Mouse (Mus musculus) forebrain, embryonic 10.5 days (tissue): ENCODE data around the gene Tmprss13. TPM values are rescaled to one million over a fixed set of nuclear protein-coding genes. Genes with fewer than 3 reads are reported as not detected.

Source experiments
- DNase-seq: peaks from one replicate; pipeline ENCODE4 v3.0.0-alpha.2; 2017; ENCODE audit warnings: low spot score; ENCODE audit errors: extremely low spot score
- H3K27ac ChIP-seq: fragments of 300-500 bp; sonication (generic); 2 replicates; pipeline ENCODE4 v1.5.1; 2016; ENCODE audit warnings: mild to moderate bottlenecking
- H3K27me3 ChIP-seq: fragments of 300-500 bp; sonication (generic); 2 replicates; pipeline ENCODE4 v1.6.1; 2016; ENCODE audit warnings: mild to moderate bottlenecking; ENCODE audit not compliant: poor library complexity, severe bottlenecking
- H3K36me3 ChIP-seq: fragments of 300-500 bp; sonication (generic); replicated peaks from 2 replicates; pipeline ENCODE4 v1.6.1; 2016; ENCODE audit warnings: mild to moderate bottlenecking, moderate library complexity
- H3K4me1 ChIP-seq: fragments of 300-500 bp; sonication (generic); 2 replicates; pipeline ENCODE4 v1.6.1; 2016
- H3K4me3 ChIP-seq: fragments of 300-500 bp; sonication (generic); 2 replicates; pipeline ENCODE4 v1.5.1; 2016; ENCODE audit warnings: mild to moderate bottlenecking, moderate library complexity
- H3K9me3 ChIP-seq: fragments of 300-500 bp; sonication (generic); 2 replicates; pipeline ENCODE4 v1.6.1; 2016; ENCODE audit warnings: mild to moderate bottlenecking, moderate library complexity
- WGBS: fragments of 180-500 bp; shearing (Covaris S2); methylation state at CpG from one replicate; pipeline ENCODE4 v1.1.7; 2016; 5-methylcytosine and 5-hydroxymethylcytosine counted together
- polyA plus RNA-seq: library from polyadenylated mRNA; unstranded; fragments of >200 nt; fragmentation: Nextera tagmentation; extraction: Ambion mirVana; gene quantifications from 2 replicates; pipeline ENCODE4 v1.2.1, GENCODE M21; 2016

Gene Tmprss13
- polyA plus RNA-seq, 1 experiment from 2014 or later: not detected

GRCm38 (mm10) chr9:45346276-45346675, 27.4 kb downstream of the Tmprss13 start:
- H3K4me3 ChIP-seq: no peak overlapping the region
- no peak overlapping the region for H3K27ac ChIP-seq
- WGBS: 86% methylated on average over 6 of the region's 6 CpGs
- no peaks in the 10 kb centered on the region for H3K36me3 ChIP-seq
- peaks cover 11% of the 10 kb centered on the region; the same call in 1 of the 2 replicates for H3K4me1 ChIP-seq
- no peaks in the 10 kb centered on the region for H3K27me3 ChIP-seq
- no peaks in the 10 kb centered on the region for H3K9me3 ChIP-seq
- no peak for DNase-seq

GRCm38 (mm10) chr9:45348560-45348959, 29.7 kb downstream of the Tmprss13 start:
- DNase-seq: no peak
- 85% methylated on average over 6 of the region's 6 CpGs for WGBS
- Histone ChIP-seq H3K9me3 (no peaks in the 10 kb centered on the region), H3K4me1 (peaks cover 11% of the 10 kb centered on the region; the same call in 1 of the 2 replicates), H3K27ac (no peak overlapping the region), H3K27me3 (no peaks in the 10 kb centered on the region), H3K36me3 (no peaks in the 10 kb centered on the region), H3K4me3 (no peak overlapping the region)

GRCm38 (mm10) chr9:45349181-45349580, 30.3 kb downstream of the Tmprss13 start:
- 19% methylated on average over 4 of the region's 4 CpGs for WGBS

GRCm38 (mm10) chr9:45349851-45350250, 31.0 kb downstream of the Tmprss13 start:
- no peak for DNase-seq
- H3K4me3 ChIP-seq: no peak overlapping the region
- peaks cover 11% of the 10 kb centered on the region; the same call in 1 of the 2 replicates for H3K4me1 ChIP-seq
- no peaks in the 10 kb centered on the region for H3K9me3 ChIP-seq
- H3K36me3 ChIP-seq: no peaks in the 10 kb centered on the region
- H3K27me3 ChIP-seq: no peaks in the 10 kb centered on the region
- H3K27ac ChIP-seq: no peak overlapping the region
- 58% methylated on average over 5 of the region's 5 CpGs for WGBS

More at GRCm38 (mm10) chr9:45349181-45349580, 30.3 kb downstream of the Tmprss13 start:
- Histone ChIP-seq H3K27me3 (no peaks in the 10 kb centered on the region), H3K27ac (no peak overlapping the region), H3K4me3 (no peak overlapping the region), H3K9me3 (no peaks in the 10 kb centered on the region), H3K4me1 (peaks cover 11% of the 10 kb centered on the region; the same call in 1 of the 2 replicates), H3K36me3 (no peaks in the 10 kb centered on the region)
- no peak for DNase-seq

- no peak overlapping the region for H3K4me3 ChIP-seq
- WGBS: 86% methylated on average over 2 of the region's 2 CpGs
- DNase-seq: no peak
- H3K36me3 ChIP-seq: no peaks in the 10 kb centered on the region
- H3K27me3 ChIP-seq: no peaks in the 10 kb centered on the region
- peaks cover 7% of the 10 kb centered on the region; the same call in 1 of the 2 replicates for H3K4me1 ChIP-seq
- no peak overlapping the region for H3K27ac ChIP-seq
- H3K9me3 ChIP-seq: no peaks in the 10 kb centered on the region
These were observed 36.3 kb downstream of the Tmprss13 start for GRCm38 (mm10) chr9:45355192-45355591.

GRCm38 (mm10) chr9:45358356-45358755, 39.5 kb downstream of the Tmprss13 start:
- Histone ChIP-seq H3K27me3 (no peaks in the 10 kb centered on the region), H3K4me3 (no peak overlapping the region), H3K9me3 (no peaks in the 10 kb centered on the region), H3K36me3 (no peaks in the 10 kb centered on the region), H3K4me1 (peaks cover 21% of the 10 kb centered on the region; the same call in 1 of the 2 replicates), H3K27ac (no peak overlapping the region)
- DNase-seq: no peak
- 89% methylated on average over 7 of the region's 7 CpGs for WGBS

- Histone ChIP-seq H3K4me1 (peaks cover 21% of the 10 kb centered on the region; the same call in 1 of the 2 replicates), H3K27ac (no peak overlapping the region), H3K36me3 (no peaks in the 10 kb centered on the region), H3K27me3 (no peaks in the 10 kb centered on the region; the same call in 1 of the 2 replicates), H3K4me3 (no peak overlapping the region), H3K9me3 (no peaks in the 10 kb centered on the region)
- 66% methylated on average over 2 of the region's 2 CpGs for WGBS
- no peak for DNase-seq
These were observed 43.2 kb downstream of the Tmprss13 start for GRCm38 (mm10) chr9:45362051-45362461.

- H3K4me1 ChIP-seq: peaks cover 24% of the 10 kb centered on the region
- DNase-seq: no peak
- WGBS: 60% methylated on average over 7 of the region's 7 CpGs
- H3K9me3 ChIP-seq: no peaks in the 10 kb centered on the region
- peaks cover 11% of the 10 kb centered on the region for H3K27me3 ChIP-seq
- H3K4me3 ChIP-seq: no peak overlapping the region
- H3K27ac ChIP-seq: no peak overlapping the region
- H3K36me3 ChIP-seq: no peaks in the 10 kb centered on the region
These were observed 44.8 kb downstream of the Tmprss13 start for GRCm38 (mm10) chr9:45363639-45364214.

- no peak overlapping the region for H3K27ac ChIP-seq
- H3K9me3 ChIP-seq: no peaks in the 10 kb centered on the region
- H3K4me1 ChIP-seq: peaks cover 38% of the 10 kb centered on the region
- DNase-seq: no peak
- no peak overlapping the region for H3K4me3 ChIP-seq
- H3K36me3 ChIP-seq: 0 out of 2 replicates have a peak, but pooled peaks cover under 1% of the 10 kb centered on the region
- H3K27me3 ChIP-seq: peaks cover 22% of the 10 kb centered on the region
- 75% methylated on average over 8 of the region's 8 CpGs for WGBS
These were observed 48.8 kb downstream of the Tmprss13 start for GRCm38 (mm10) chr9:45367716-45368115.

GRCm38 (mm10) chr9:45368341-45368901, 49.5 kb downstream of the Tmprss13 start:
- no peak for DNase-seq
- no peak overlapping the region for H3K27ac ChIP-seq
- H3K4me1 ChIP-seq: peaks cover 45% of the 10 kb centered on the region

GRCm38 (mm10) chr9:45370117-45370561, 51.2 kb downstream of the Tmprss13 start, which contains the start of gene Fxyd6:
TSS of gene Fxyd6 (plus strand) at chr9:45370185.
- peaks cover 48% of the 10 kb centered on the region for H3K4me1 ChIP-seq
- peak; percentile 80 for DNase-seq
- no peaks in the 10 kb centered on the region for H3K9me3 ChIP-seq
- H3K27ac ChIP-seq: peak within 1 kb of the TSS; percentile 89
- H3K36me3 ChIP-seq: peaks cover 21% of the 10 kb centered on the region
- WGBS: under 1% methylated on average over 28 of the region's 28 CpGs
- peaks cover 22% of the 10 kb centered on the region for H3K27me3 ChIP-seq
- H3K4me3 ChIP-seq: peak within 1 kb of the TSS; percentile 69

More at GRCm38 (mm10) chr9:45368341-45368901, 49.5 kb downstream of the Tmprss13 start:
- Histone ChIP-seq H3K4me3 (no peak overlapping the region), H3K27me3 (peaks cover 22% of the 10 kb centered on the region), H3K36me3 (peaks cover 4% of the 10 kb centered on the region), H3K9me3 (no peaks in the 10 kb centered on the region)
- WGBS: 76% methylated on average over 5 of the region's 5 CpGs

GRCm38 (mm10) chr9:45370616-45371336, 51.9 kb downstream of the Tmprss13 start:
- Histone ChIP-seq H3K27me3 (peaks cover 22% of the 10 kb centered on the region), H3K4me3 (peak overlapping the region; percentile 69), H3K36me3 (peaks cover 27% of the 10 kb centered on the region), H3K4me1 (peaks cover 48% of the 10 kb centered on the region), H3K9me3 (no peaks in the 10 kb centered on the region), H3K27ac (peak overlapping the region; percentile 89)
- no peak for DNase-seq
- WGBS: 3% methylated on average over 25 of the region's 25 CpGs
